Mouse (Mus musculus) E14TG2a.4 (cell line): ENCODE measurements around the gene Atg4b.

Experiments used
- H3K27me3 ChIP-seq: 2 replicates; pipeline ENCODE4 v1.6.1; 2014; ENCODE audit warnings: low read length, control low read depth; ENCODE audit not compliant: insufficient read depth
- H3K36me3 ChIP-seq: 2 replicates; pipeline ENCODE4 v1.6.1; 2014; ENCODE audit warnings: low read length, control low read depth; ENCODE audit not compliant: insufficient read depth
- H3K4me1 ChIP-seq: replicated peaks from 2 replicates; pipeline ENCODE4 v1.6.1; 2014; ENCODE audit warnings: low read depth, low read length, control low read depth
- H3K4me3 ChIP-seq: replicated peaks from 2 replicates; pipeline ENCODE4 v1.5.1; 2014; ENCODE audit warnings: mild to moderate bottlenecking, low read length
- H3K9me3 ChIP-seq: 2 replicates; pipeline ENCODE4 v1.6.1; 2014; ENCODE audit warnings: low read length, control low read depth
- CTCF ChIP-seq: conservative IDR thresholded peaks from 2 replicates; pipeline ENCODE4 v1.5.1; 2014; ENCODE audit warnings: low read length
- NANOG ChIP-seq: IDR thresholded peaks from 2 replicates; pipeline ENCODE4 v1.6.1; 2014; ENCODE audit warnings: borderline replicate concordance, low read length, mixed read lengths
- POU5F1 ChIP-seq: IDR thresholded peaks from 2 replicates; pipeline ENCODE4 v1.6.1; 2014; ENCODE audit warnings: low read length, borderline replicate concordance

The Atg4b gene

DNA sequence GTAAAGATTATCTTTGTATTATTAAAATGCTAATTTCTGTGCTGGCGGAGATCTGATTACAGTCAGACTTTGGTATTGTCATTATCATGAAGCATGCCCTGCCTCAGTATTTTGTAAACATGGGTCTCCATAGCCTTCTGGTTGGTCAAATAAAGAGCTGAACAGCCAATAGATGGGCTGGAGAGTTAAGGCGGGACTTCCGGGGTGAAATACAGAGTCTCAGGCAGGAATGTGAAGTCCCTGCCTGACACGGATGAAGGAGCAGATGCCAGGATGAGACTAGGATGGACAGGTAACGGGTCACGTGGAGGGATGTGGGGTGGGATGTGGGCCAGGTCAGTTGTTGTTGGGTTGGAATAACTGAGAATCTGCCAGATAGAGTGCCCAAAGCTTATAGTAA is at the start of gene Atg4b:
Atg4b (plus strand) TSS at position 211 of the 400 bp plus-strand sequence.
- H3K4me1 ChIP-seq, result peaks cover 73% of the 10 kb centered on the region
- no peak within 1 kb of the TSS; the same call in 1 of the 2 replicates for H3K4me3 ChIP-seq
- peaks cover 28% of the 10 kb centered on the region for H3K36me3 ChIP-seq
- no peaks in the 10 kb centered on the region for H3K9me3 ChIP-seq
- no peaks in the 10 kb centered on the region for H3K27me3 ChIP-seq
- no peak for TF ChIP-seq CTCF
- no peak for TF ChIP-seq POU5F1
- no peak for TF ChIP-seq NANOG

DNA sequence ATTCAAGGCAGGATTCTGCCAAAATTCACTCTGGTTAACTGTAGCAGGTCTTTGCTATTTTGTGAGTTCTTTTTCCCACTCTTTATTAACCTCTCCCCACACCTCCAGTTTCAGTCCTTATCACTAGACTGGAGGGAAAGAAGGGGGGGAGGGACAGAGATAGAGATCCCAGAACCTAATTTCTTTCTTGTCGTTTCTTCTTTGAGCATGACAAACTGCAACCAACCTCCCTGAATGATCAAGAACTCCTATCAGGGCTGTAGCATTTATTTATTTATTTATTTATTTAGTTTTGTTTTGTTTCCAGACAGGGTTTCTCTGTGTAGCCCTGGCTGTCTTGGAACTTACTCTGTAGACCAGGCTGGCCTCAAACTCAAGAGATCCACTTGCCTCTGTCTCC is 49.2 kb upstream of the Atg4b start:
- no peaks in the 10 kb centered on the region for H3K9me3 ChIP-seq
- no peaks in the 10 kb centered on the region for H3K27me3 ChIP-seq
- H3K4me3 ChIP-seq, result no peak overlapping the region
- no peak for TF ChIP-seq CTCF
- no peak for TF ChIP-seq POU5F1
- TF ChIP-seq NANOG, result no peak
- H3K36me3 ChIP-seq, result peaks cover 37% of the 10 kb centered on the region
- peaks cover 27% of the 10 kb centered on the region for H3K4me1 ChIP-seq

DNA sequence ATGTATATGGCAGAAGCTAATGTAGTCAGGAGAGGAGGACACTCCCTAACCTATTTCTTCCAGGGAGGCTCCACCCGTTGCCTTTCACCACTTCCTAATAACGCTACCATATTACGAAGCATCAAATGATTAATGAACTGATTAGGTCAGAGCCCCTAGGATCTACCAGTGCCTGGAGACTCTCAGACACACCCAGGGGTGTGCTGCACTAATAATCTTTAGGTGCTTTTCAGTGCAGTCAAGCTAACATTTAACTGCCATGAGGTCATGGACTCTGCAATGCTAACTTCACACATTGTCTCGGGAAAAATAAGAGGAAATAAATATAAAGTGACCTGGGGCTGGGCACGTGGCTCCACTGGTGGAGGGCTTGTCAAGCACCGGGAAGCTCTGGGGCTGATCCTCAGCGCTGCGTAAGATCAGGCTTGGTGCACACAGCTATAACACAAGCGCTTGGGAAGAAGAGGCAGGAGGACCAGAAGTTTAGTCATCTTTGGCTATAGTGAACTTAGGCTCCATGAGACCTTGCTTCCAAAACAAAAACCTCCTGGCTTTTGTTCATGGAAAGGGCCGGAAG is 47.7 kb upstream of the Atg4b start:
- Histone ChIP-seq H3K4me1 (peaks cover 27% of the 10 kb centered on the region), H3K27me3 (no peaks in the 10 kb centered on the region), H3K9me3 (no peaks in the 10 kb centered on the region), H3K36me3 (peaks cover 38% of the 10 kb centered on the region), H3K4me3 (no peak overlapping the region)
- no peak for TF ChIP-seq CTCF

DNA sequence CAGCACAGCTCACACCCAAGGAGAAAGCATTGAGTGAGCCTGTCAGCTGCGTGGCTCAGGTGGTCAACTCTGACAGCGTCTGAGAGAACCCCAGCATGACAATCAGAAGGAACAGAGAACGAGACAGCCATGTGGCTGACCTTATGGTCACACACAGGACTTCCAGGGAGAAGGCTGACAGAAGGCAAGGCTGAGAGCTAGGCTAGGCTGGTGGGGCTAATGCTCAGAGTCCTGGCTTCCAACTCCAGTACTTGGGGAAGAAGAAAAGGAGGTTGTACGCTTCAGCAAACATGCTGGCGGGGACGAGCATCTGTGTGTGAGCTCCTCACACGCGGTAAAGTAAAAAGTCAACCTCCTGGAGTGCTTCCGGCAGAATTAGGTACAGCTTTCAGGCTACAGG is 47.0 kb upstream of the Atg4b start:
- Histone ChIP-seq H3K36me3 (peaks cover 34% of the 10 kb centered on the region), H3K27me3 (no peaks in the 10 kb centered on the region), H3K4me3 (no peak overlapping the region), H3K9me3 (no peaks in the 10 kb centered on the region), H3K4me1 (peaks cover 27% of the 10 kb centered on the region)
- TF ChIP-seq CTCF (no peak), POU5F1 (no peak), NANOG (no peak)

DNA sequence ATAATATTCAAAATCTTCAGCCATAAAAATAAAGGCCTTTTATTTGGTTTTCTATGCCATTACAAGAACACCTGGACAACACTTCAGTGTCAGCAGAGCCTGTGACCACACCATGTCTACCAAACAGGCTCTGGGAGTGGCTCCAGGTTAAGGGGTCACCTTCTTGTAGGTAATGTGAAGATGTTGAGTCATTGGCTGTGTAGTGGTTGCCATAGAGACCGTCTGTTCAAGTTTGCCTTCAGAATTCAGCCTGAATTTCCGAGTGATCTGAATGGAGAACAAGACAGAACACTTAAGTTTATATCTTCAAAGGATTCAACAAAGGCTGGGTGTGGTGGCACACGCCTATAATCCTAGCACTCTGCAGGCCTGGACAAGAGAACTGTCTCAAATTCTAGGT is 45.9 kb upstream of the Atg4b start:
- H3K4me1 ChIP-seq, result peaks cover 27% of the 10 kb centered on the region
- no peak overlapping the region for H3K4me3 ChIP-seq
- H3K27me3 ChIP-seq, result no peaks in the 10 kb centered on the region
- TF ChIP-seq CTCF, result no peak
- TF ChIP-seq NANOG, result no peak
- no peak for TF ChIP-seq POU5F1
- no peaks in the 10 kb centered on the region for H3K9me3 ChIP-seq
- peaks cover 34% of the 10 kb centered on the region for H3K36me3 ChIP-seq

DNA sequence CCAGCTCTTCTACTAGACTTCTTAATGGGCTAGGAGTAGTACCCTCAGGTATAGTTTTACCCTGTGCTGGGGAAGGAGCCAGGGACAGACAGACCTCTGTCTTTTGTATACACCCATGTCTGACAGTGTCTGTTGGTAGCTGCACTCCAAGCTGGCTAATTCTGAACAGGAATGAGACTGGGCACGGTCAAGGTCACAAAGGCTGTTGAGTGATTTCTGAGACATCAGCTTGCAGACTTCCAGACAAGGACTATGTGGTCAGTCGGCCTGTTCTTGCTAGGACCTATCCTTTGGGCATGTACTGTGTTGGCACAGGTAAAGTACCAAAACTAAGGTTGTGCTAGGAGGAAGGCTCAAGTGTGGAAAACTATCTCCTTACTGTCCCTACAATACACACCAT is 35.1 kb upstream of the Atg4b start:
- H3K4me3 ChIP-seq, result no peak overlapping the region

DNA sequence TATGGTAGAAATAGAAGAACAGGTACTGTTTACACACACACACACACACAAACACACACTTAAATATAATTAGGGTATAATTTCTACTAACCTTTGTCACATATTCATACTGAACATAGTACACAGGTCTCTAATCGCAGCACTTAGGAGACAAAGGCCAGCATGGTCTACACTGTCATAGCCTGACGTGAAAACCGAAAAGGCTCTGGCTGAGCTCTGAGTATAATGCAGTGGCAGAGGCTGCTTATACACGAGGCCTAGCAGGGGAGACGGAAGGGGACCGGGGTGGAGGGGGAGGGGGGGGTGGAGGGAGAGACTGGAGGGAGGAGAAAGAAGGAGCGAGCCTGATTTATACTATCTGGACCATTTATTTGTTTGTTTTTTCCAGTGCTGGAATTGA is 29.7 kb upstream of the Atg4b start:
- Histone ChIP-seq H3K9me3 (no peaks in the 10 kb centered on the region), H3K4me1 (peaks cover 16% of the 10 kb centered on the region), H3K27me3 (no peaks in the 10 kb centered on the region), H3K36me3 (peaks cover 74% of the 10 kb centered on the region), H3K4me3 (no peak overlapping the region)
- TF ChIP-seq POU5F1 (no peak), NANOG (no peak), CTCF (no peak)

More for the DNA sequence above, 35.1 kb upstream of the Atg4b start:
- H3K4me1 ChIP-seq, result 0 out of 2 replicates have a peak, but pooled peaks cover 2% of the 10 kb centered on the region
- no peaks in the 10 kb centered on the region for H3K27me3 ChIP-seq
- no peaks in the 10 kb centered on the region for H3K9me3 ChIP-seq
- H3K36me3 ChIP-seq, result peaks cover 81% of the 10 kb centered on the region
- TF ChIP-seq CTCF, result no peak
- TF ChIP-seq POU5F1, result no peak
- TF ChIP-seq NANOG, result no peak

DNA sequence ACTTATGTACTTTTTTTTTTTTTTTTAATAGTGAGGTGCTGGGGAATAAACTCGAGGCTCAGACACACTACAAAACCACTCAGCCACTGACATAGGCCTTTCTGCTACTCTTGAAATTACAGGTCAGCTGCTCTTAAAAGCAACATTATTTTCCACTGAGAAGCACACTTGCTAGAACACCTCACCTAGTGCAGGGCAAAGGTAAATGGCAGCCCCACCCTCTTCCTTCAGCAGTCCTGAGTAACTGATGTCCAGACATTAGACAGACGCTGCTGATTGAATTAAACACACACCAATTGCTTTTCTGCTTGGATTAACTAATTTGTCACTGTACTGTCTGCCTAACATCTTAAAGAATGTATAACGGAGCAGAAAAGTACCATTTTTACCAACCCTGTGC is 26.7 kb upstream of the Atg4b start:
- TF ChIP-seq CTCF, result no peak
- no peak for TF ChIP-seq NANOG
- TF ChIP-seq POU5F1, result no peak
- no peak overlapping the region for H3K4me3 ChIP-seq
- peaks cover 26% of the 10 kb centered on the region for H3K4me1 ChIP-seq
- no peaks in the 10 kb centered on the region for H3K27me3 ChIP-seq
- peaks cover 64% of the 10 kb centered on the region for H3K36me3 ChIP-seq
- H3K9me3 ChIP-seq, result no peaks in the 10 kb centered on the region

DNA sequence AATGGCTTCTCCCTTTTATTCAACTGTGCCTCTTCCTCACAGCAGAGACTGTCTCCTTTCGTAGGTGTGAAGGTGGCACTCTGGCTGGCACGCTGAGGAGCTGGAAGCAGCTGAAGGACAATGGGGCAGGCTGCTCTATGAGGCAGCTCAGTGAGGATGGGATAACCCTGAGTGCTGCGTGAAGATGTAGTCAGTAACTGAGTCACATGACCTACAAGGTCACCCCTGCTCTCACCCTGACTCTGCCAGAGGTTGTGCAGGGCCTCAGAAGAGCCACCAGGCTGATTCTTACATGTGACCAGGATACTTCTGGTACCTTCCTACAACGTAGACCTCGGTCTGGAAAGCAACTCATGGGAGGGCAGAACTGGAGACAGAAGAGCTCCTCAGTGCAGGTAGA is 25.6 kb upstream of the Atg4b start:
- no peak for TF ChIP-seq NANOG
- TF ChIP-seq CTCF, result no peak
- TF ChIP-seq POU5F1, result no peak
- Histone ChIP-seq H3K36me3 (peaks cover 61% of the 10 kb centered on the region), H3K9me3 (no peaks in the 10 kb centered on the region), H3K27me3 (no peaks in the 10 kb centered on the region), H3K4me3 (no peak overlapping the region), H3K4me1 (peaks cover 28% of the 10 kb centered on the region)
